Mouse (Mus musculus) MEL (cell line): ENCODE results near the gene Stac2. TPM values are rescaled to one million over a fixed set of nuclear protein-coding genes. Genes with fewer than 3 reads are reported as not detected.

Experiments
- DNase-seq: peaks from one replicate; pipeline ENCODE4 v3.0.0; 2011; ENCODE audit warnings: low read depth, low spot score
- H3K27ac ChIP-seq: 2 replicates; pipeline ENCODE4 v1.5.1; 2012; ENCODE audit warnings: low read depth, mild to moderate bottlenecking, control low read depth, low read length, moderate library complexity; ENCODE audit not compliant: control insufficient read depth
- H3K27me3 ChIP-seq, 2 experiments: fragments of 150-350 bp in 1 of 2; sonication (generic) in 1 of 2; 2 replicates each; pipeline ENCODE4 v1.6.1; 2012; ENCODE audit warnings: low read length in 2 of 2, mild to moderate bottlenecking in 2 of 2, improper control_type of control experiment in 1 of 2, moderate library complexity in 1 of 2; ENCODE audit not compliant: insufficient read depth in 2 of 2, control insufficient read depth in 1 of 2
- H3K36me3 ChIP-seq, 2 experiments: 2 replicates each; pipeline ENCODE4 v1.6.1; 2012 to 2014; ENCODE audit warnings: low read length in 2 of 2, improper control_type of control experiment in 1 of 2, inconsistent platforms in 1 of 2, mild to moderate bottlenecking in 1 of 2; ENCODE audit not compliant: insufficient read depth in 2 of 2, control insufficient read depth in 1 of 2
- H3K4me1 ChIP-seq, 2 experiments: fragments of 150-350 bp in 1 of 2; sonication (generic) in 1 of 2; 2 replicates each; pipeline ENCODE4 v1.6.1; 2012; ENCODE audit warnings: low read length in 2 of 2, improper control_type of control experiment in 1 of 2, mild to moderate bottlenecking in 1 of 2; ENCODE audit not compliant: insufficient read depth in 2 of 2, control insufficient read depth in 1 of 2
- H3K4me3 ChIP-seq, 2 experiments: fragments of 150-350 bp in 1 of 2; sonication (generic) in 1 of 2; 2 replicates each; pipeline ENCODE4 v1.5.1; 2012; ENCODE audit warnings: low read depth in 2 of 2, low read length in 2 of 2, mild to moderate bottlenecking in 2 of 2, moderate library complexity in 2 of 2, control low read depth in 1 of 2, improper control_type of control experiment in 1 of 2; ENCODE audit not compliant: control insufficient read depth in 1 of 2, insufficient read depth in 1 of 2
- H3K79me2 ChIP-seq: 2 replicates; pipeline ENCODE4 v1.6.1; 2012; ENCODE audit warnings: mild to moderate bottlenecking, low read length, moderate library complexity; ENCODE audit not compliant: control insufficient read depth, poor library complexity, insufficient read depth
- H3K9ac ChIP-seq: 2 replicates; pipeline ENCODE4 v1.6.1; 2012; ENCODE audit warnings: low read depth, mild to moderate bottlenecking, control low read depth, low read length, moderate library complexity; ENCODE audit not compliant: control insufficient read depth, poor library complexity, severe bottlenecking
- H3K9me3 ChIP-seq: fragments of 150-350 bp; sonication (generic); replicated peaks from 2 replicates; pipeline ENCODE4 v1.6.1; 2012; ENCODE audit warnings: mild to moderate bottlenecking, low read length, improper control_type of control experiment, moderate library complexity; ENCODE audit not compliant: insufficient read depth
- CHD1 ChIP-seq: IDR thresholded peaks from 2 replicates; pipeline ENCODE4 v1.6.1; 2012; ENCODE audit warnings: low read depth, mild to moderate bottlenecking, inconsistent platforms, low read length, improper control_type of control experiment
- CHD2 ChIP-seq: IDR thresholded peaks from 2 replicates; pipeline ENCODE4 v1.6.1; 2011; ENCODE audit warnings: low read length, improper control_type of control experiment
- CTCF ChIP-seq, 3 experiments: IDR thresholded peaks in 2 of 3; conservative IDR thresholded peaks in 1 of 3; 2 replicates each; pipeline ENCODE4 v1.5.1; 2011 to 2012; ENCODE audit warnings: low read length in 3 of 3, low read depth in 2 of 3, mild to moderate bottlenecking in 2 of 3, improper control_type of control experiment in 1 of 3, inconsistent platforms in 1 of 3, mixed read lengths in 1 of 3, moderate library complexity in 1 of 3; ENCODE audit not compliant: control insufficient read depth in 1 of 3, insufficient read depth in 1 of 3, poor library complexity in 1 of 3, severe bottlenecking in 1 of 3
- E2F4 ChIP-seq: IDR thresholded peaks from 2 replicates; pipeline ENCODE4 v1.6.1; 2011; ENCODE audit warnings: low read depth, low read length, improper control_type of control experiment, borderline replicate concordance
- EP300 ChIP-seq, 2 experiments: IDR thresholded peaks; 2 replicates each; pipeline ENCODE4 v1.6.1; 2011; ENCODE audit warnings: improper control_type of control experiment in 2 of 2, low read length in 2 of 2, low read depth in 1 of 2, mild to moderate bottlenecking in 1 of 2
- GATA1 ChIP-seq: IDR thresholded peaks from 2 replicates; pipeline ENCODE4 v1.6.1; 2011; ENCODE audit warnings: low read depth, low read length, improper control_type of control experiment
- HCFC1 ChIP-seq: IDR thresholded peaks from 2 replicates; pipeline ENCODE4 v1.6.1; 2012; ENCODE audit warnings: low read depth, mild to moderate bottlenecking, inconsistent platforms, low read length, improper control_type of control experiment, moderate library complexity
- JUND ChIP-seq: IDR thresholded peaks from 2 replicates; pipeline ENCODE4 v1.6.1; 2011; ENCODE audit warnings: low read depth, mild to moderate bottlenecking, improper control_type of control experiment, low read length
- MAFK ChIP-seq: IDR thresholded peaks from 2 replicates; pipeline ENCODE4 v1.6.1; 2011; ENCODE audit warnings: low read depth, mild to moderate bottlenecking, low read length, improper control_type of control experiment, borderline replicate concordance
- MAX ChIP-seq: IDR thresholded peaks from 2 replicates; pipeline ENCODE4 v1.6.1; 2011; ENCODE audit warnings: low read length, improper control_type of control experiment
- NRF1 ChIP-seq: IDR thresholded peaks from 2 replicates; pipeline ENCODE4 v1.6.1; 2014; ENCODE audit warnings: low read depth, mild to moderate bottlenecking, inconsistent platforms, low read length, improper control_type of control experiment, moderate library complexity; ENCODE audit not compliant: poor library complexity, insufficient read depth, severe bottlenecking
- POLR2AphosphoS2 ChIP-seq: IDR thresholded peaks from 2 replicates; pipeline ENCODE4 v1.6.1; 2011; ENCODE audit warnings: low read length, improper control_type of control experiment
- RAD21 ChIP-seq: IDR thresholded peaks from 2 replicates; pipeline ENCODE4 v1.6.1; 2011; ENCODE audit warnings: mild to moderate bottlenecking, low read depth, low read length, improper control_type of control experiment
- RCOR1 ChIP-seq: IDR thresholded peaks from 2 replicates; pipeline ENCODE4 v1.6.1; 2012; ENCODE audit warnings: low read depth, mild to moderate bottlenecking, inconsistent platforms, low read length, improper control_type of control experiment
- SIN3A ChIP-seq: IDR thresholded peaks from 2 replicates; pipeline ENCODE4 v1.6.1; 2012; ENCODE audit warnings: low read length, improper control_type of control experiment, inconsistent platforms
- SMC3 ChIP-seq: IDR thresholded peaks from 2 replicates; pipeline ENCODE4 v1.6.1; 2011; ENCODE audit warnings: low read depth, low read length, improper control_type of control experiment
- TAL1 ChIP-seq: IDR thresholded peaks from 2 replicates; pipeline ENCODE4 v1.6.1; 2012; ENCODE audit warnings: mild to moderate bottlenecking, inconsistent platforms, low read length, moderate library complexity, mixed read lengths
- USF1 ChIP-seq: IDR thresholded peaks from 2 replicates; pipeline ENCODE4 v1.6.1; 2014; ENCODE audit warnings: low read depth, mild to moderate bottlenecking, inconsistent platforms, low read length, improper control_type of control experiment, moderate library complexity
- ZKSCAN1 ChIP-seq: IDR thresholded peaks from 2 replicates; pipeline ENCODE4 v1.6.1; 2012; ENCODE audit warnings: low read depth, mild to moderate bottlenecking, inconsistent platforms, low read length, improper control_type of control experiment, moderate library complexity
- ZMIZ1 ChIP-seq: IDR thresholded peaks from 2 replicates; pipeline ENCODE4 v1.6.1; 2012; ENCODE audit warnings: low read depth, mild to moderate bottlenecking, inconsistent platforms, low read length, improper control_type of control experiment, moderate library complexity
- ZNF384 ChIP-seq: IDR thresholded peaks from 2 replicates; pipeline ENCODE4 v1.6.1; 2012; ENCODE audit warnings: low read depth, mild to moderate bottlenecking, inconsistent platforms, low read length, improper control_type of control experiment
- polyA plus RNA-seq, 2 experiments: library from polyadenylated mRNA; stranded (reverse) in 1 of 2; unstranded in 1 of 2; fragments of >175 nt in 1 of 2; fragments of >200 nt in 1 of 2; gene quantifications; 2 replicates each; pipeline versions ENCODE4 v1.2.1 to v1.2.4; 2012; ENCODE audit warnings: low replicate concordance in 2 of 2, low read depth in 1 of 2; ENCODE audit not compliant: insufficient read length in 2 of 2, insufficient read depth in 1 of 2, missing spikeins in 1 of 2
- total RNA-seq: library from RNA; depleted of rRNA; stranded (reverse); fragments of 300-350 nt; gene quantifications from 2 replicates; pipeline ENCODE4 v1.2.3, GENCODE M21; 2012; rRNA removed

Stac2 gene
- total RNA-seq (not detected in 2 replicates), polyA plus RNA-seq (under 1 TPM in 1 of 2 experiments, not detected in 1; 0.04 TPM)

DNA sequence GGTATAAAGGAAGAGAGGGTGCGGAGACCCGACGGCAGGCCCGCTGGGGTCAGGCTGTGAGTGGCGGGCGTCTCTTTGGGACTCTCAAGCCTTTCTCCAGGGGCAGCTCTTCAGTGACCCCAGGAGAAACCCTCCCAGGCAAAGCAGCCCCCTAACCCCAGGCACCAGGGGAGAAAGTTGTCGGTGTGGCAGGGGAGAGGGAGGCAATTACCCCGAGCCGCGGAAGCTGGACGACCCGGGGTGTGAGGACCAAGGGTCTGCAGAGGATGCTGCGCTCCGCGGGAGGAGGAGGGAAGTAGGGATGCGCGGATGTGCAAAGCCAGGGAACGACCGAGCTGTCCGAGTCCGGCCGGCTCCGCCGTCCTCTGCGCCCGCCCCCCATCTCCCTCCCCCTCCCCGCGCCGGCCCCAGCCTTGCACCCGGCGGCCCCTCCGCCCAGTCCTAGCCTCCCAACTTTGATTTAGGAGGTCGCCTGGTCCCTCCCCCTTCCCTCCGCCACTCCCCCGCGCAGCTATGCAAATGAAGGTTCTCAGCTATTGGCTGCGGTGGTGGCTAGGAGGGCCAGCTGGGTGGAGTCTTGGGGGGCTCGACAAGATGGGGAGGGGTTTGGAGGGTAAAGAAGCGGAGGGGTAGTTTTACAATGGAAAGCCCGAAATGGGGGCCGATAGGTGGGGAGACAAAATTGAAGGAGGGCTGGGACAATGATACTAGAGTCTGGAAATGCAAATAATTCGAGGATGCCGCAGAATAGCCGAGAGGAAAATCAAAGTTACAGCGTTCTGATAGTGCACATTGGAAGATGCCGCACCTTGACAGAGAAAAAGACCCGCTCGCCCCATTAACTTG, at the start of gene Stac2:
Stac2 (minus strand) TSS at position 474 of the 846 bp plus-strand sequence.
- Histone ChIP-seq H3K9me3 (no peaks in the 10 kb centered on the region), H3K36me3 (no peaks in the 10 kb centered on the region), H3K27me3 (no peaks in the 10 kb centered on the region), H3K4me1 (peaks cover 0 to 2% of the 10 kb centered on the region in 2 experiments; a peak in 1 of 4 replicates), H3K9ac (no peak within 1 kb of the TSS), H3K27ac (no peak within 1 kb of the TSS), H3K79me2 (no peaks in the 10 kb centered on the region), H3K4me3 (no peak within 1 kb of the TSS)
- TF ChIP-seq ZMIZ1 (no peak), ZNF384 (no peak), RAD21 (no peak), HCFC1 (no peak), EP300 (IDR thresholded peaks at IDR 0.05; ENCODE audit: low read depth in 1 of 2, low read length in 2 of 2) (no peak), CHD1 (no peak), POLR2AphosphoS2 (no peak), SMC3 (no peak), SIN3A (no peak), CHD2 (no peak), TAL1 (no peak), CTCF (IDR thresholded peaks at IDR 0.05 in 2 of 3, conservative IDR thresholded peaks at IDR 0.05 in 1 of 3; ENCODE audit: control insufficient read depth in 1 of 3, insufficient read depth in 1 of 3, low read depth in 2 of 3, low read length in 3 of 3, poor library complexity in 1 of 3, severe bottlenecking in 1 of 3) (no peak), RCOR1 (no peak), JUND (no peak), MAX (no peak), NRF1 (no peak), GATA1 (no peak), E2F4 (no peak), USF1 (no peak)
- DNase-seq, result no peak

DNA sequence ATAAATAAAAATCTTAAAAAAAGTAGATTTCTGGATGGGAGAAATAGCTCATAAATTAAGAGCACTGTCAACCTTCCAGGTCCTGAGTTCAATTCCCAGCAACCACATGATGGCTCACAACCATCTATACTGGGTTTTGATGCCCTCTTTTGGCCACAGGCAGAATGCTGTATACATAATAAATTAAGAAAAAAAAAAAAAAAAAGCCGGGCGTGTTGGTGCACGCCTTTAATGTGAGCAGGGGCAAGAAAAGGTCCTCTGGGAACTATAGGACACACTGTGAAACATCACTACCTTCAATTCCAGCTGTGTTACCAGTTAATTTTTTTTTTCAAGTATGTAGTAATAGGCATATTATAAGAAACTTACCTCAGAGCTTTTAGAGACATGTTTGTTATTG, 48.1 kb upstream of the Stac2 start:
- no peak for TF ChIP-seq SMC3
- no peak for TF ChIP-seq MAFK
- TF ChIP-seq ZNF384, result peak; percentile 58; the same call in 1 of the 2 replicates
- peak in 1 of 3 experiments; percentile 7; a peak in 1 of 6 replicates for TF ChIP-seq CTCF (IDR thresholded peaks at IDR 0.05 in 2 of 3, conservative IDR thresholded peaks at IDR 0.05 in 1 of 3; ENCODE audit: control insufficient read depth in 1 of 3, insufficient read depth in 1 of 3, low read depth in 2 of 3, low read length in 3 of 3, poor library complexity in 1 of 3, severe bottlenecking in 1 of 3)
- no peak for TF ChIP-seq ZKSCAN1
- DNase-seq, result no peak
- Histone ChIP-seq H3K27me3 (no peaks in the 10 kb centered on the region), H3K4me1 (no peaks in the 10 kb centered on the region), H3K9me3 (no peaks in the 10 kb centered on the region), H3K36me3 (peaks cover 0 to 1% of the 10 kb centered on the region in 2 experiments; a peak in 1 of 4 replicates), H3K9ac (no peak overlapping the region), H3K27ac (no peak overlapping the region), H3K4me3 (no peak overlapping the region), H3K79me2 (no peaks in the 10 kb centered on the region)
